Mouse (Mus musculus) brain, embryonic 14.5 days (tissue): ENCODE data around the gene Mfap3.

Source experiments
- CTCF ChIP-seq: fragments of 200-500 bp; IDR thresholded peaks from 2 replicates; pipeline ENCODE4 v1.5.1; 2012; ENCODE audit warnings: inconsistent platforms, mild to moderate bottlenecking, moderate library complexity, borderline replicate concordance; ENCODE audit not compliant: insufficient read depth, insufficient read length; ENCODE audit errors: extremely low read depth
- POLR2A ChIP-seq: fragments of 200-500 bp; IDR thresholded peaks from 2 replicates; pipeline ENCODE4 v1.6.1; 2012; ENCODE audit warnings: mild to moderate bottlenecking, inconsistent platforms, borderline replicate concordance; ENCODE audit not compliant: poor library complexity, insufficient read depth, insufficient read length, severe bottlenecking; ENCODE audit errors: extremely low read depth

DNA sequence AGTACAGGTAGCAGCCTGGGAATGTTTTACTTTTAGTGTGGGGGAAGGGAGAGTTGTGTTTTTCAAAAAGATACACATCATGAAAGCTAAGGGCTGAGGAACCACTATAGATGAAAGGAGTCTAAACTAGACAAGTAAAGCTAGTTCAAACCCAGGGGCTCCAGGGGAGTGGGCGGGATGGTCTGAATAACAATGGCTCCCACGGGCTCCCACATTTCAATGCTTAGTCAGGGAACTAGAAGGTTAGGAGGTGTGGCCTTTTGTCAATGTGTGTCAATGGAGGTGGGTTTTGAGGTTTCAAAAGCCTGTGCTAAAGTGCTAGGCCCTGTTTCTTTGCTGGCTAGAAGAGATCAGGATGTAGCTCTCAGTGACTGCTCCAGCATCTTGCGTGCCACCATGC, 20.8 kb upstream of the Mfap3 start:
- no peak for TF ChIP-seq POLR2A
- no peak for TF ChIP-seq CTCF
